Mouse (Mus musculus) heart, embryonic 15.5 days (tissue): Measurements from ENCODE around the gene Zdhhc12. TPM values are rescaled to one million over a fixed set of nuclear protein-coding genes. Genes with fewer than 3 reads are reported as not detected.
A peak's percentile ranks its signal among the peaks of the same experiment; 100 is the strongest.

Experiments
- ATAC-seq: fragments of 200-750 bp; cut with Nextera tagmentation; replicated peaks from 2 replicates; pipeline ENCODE4 v1.8.0; 2017; ENCODE audit warnings: low read depth, moderate TSS enrichment; ENCODE audit not compliant: insufficient number of reproducible peaks, insufficient read depth, low FRiP score
- H3K27ac ChIP-seq: fragments of 300-500 bp; sonication (generic); 2 replicates; pipeline ENCODE4 v1.5.1; 2015; ENCODE audit warnings: mild to moderate bottlenecking, inconsistent platforms
- H3K27me3 ChIP-seq: fragments of 300-500 bp; sonication (generic); 2 replicates; pipeline ENCODE4 v1.6.1; 2015; ENCODE audit warnings: inconsistent platforms
- H3K36me3 ChIP-seq: fragments of 300-500 bp; sonication (generic); 2 replicates; pipeline ENCODE4 v1.6.1; 2015; ENCODE audit warnings: mild to moderate bottlenecking, inconsistent platforms
- H3K4me1 ChIP-seq: fragments of 300-500 bp; sonication (generic); replicated peaks from 2 replicates; pipeline ENCODE4 v1.6.1; 2015; ENCODE audit warnings: inconsistent platforms
- H3K4me2 ChIP-seq: fragments of 300-500 bp; sonication (generic); 2 replicates; pipeline ENCODE4 v1.6.1; 2015; ENCODE audit warnings: inconsistent platforms, mild to moderate bottlenecking, moderate library complexity
- H3K4me3 ChIP-seq: fragments of 300-500 bp; sonication (generic); 2 replicates; pipeline ENCODE4 v1.5.1; 2015; ENCODE audit warnings: mild to moderate bottlenecking, inconsistent platforms
- H3K9ac ChIP-seq: fragments of 300-500 bp; sonication (generic); 2 replicates; pipeline ENCODE4 v1.6.1; 2015; ENCODE audit warnings: mild to moderate bottlenecking, inconsistent platforms
- H3K9me3 ChIP-seq: fragments of 300-500 bp; sonication (generic); replicated peaks from 2 replicates; pipeline ENCODE4 v1.6.1; 2016; ENCODE audit warnings: inconsistent platforms
- WGBS: fragments of 180-500 bp; shearing (Covaris S2); methylation state at CpG from one replicate; pipeline ENCODE4 v1.1.7; 2015; ENCODE audit warnings: mixed read lengths; 5-methylcytosine and 5-hydroxymethylcytosine counted together
- polyA plus RNA-seq: library from polyadenylated mRNA; unstranded; fragments of >200 nt; fragmentation: Nextera tagmentation; extraction: Ambion mirVana; gene quantifications from 2 replicates; pipeline ENCODE4 v1.2.1, GENCODE M21; 2015

Gene Zdhhc12
- polyA plus RNA-seq, 1 experiment from 2014 or later, result 25.8 TPM

DNA sequence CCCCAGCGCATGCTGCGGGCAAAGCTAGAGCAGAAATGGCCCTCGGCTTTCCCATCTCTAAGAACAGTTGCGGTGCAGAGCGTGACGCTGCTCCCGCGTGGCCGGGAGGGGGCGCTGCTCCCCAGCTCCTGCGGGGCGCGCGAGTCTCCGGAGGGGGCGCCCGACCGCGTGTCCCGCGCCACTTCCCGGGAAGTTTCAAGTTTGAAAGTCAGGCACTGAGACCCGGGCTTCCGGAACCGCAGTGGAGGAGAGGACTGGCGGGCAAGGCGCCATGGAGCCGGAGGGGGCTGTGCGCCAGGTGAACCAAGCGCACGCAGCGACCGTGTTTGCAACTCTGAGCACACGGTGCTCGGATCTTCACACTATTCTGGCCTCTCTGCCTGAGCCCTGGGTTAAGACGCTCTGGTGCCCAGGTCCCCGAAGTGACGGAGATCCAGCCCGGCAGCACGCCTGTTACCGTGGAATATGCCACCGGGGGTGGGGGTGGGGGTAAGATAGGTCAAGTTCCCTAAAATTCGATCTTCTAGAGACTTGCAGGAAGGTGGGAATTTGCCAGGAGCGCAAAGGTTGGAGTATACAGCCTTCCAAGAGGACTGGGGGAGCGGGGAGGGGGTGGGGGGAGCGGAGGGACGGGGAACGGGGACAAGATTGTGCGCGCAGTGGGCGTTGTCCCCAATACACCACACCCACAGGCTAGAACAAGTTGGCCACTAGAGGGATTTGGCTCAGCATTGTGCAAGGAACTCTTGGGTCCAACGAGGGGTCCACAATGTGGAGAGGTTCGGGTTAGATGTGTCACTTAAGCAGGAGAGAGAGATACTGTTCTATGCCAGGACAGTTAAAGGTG is 15.7 kb downstream of the Zdhhc12 start, which contains the start of gene Pkn3:
Pkn3 (plus strand) TSS at position 183 of the 847 bp plus-strand sequence.
- Histone ChIP-seq H3K4me3 (peak within 1 kb of the TSS; percentile 66), H3K36me3 (0 out of 2 replicates have a peak, but pooled peaks cover 12% of the 10 kb centered on the region)
- 1% methylated on average over 53 of the region's 53 CpGs for WGBS

GRCm38 (mm10) chr2:30076959-30077358 is 16.5 kb downstream of the Zdhhc12 start:
- peaks cover 12% of the 10 kb centered on the region for H3K4me1 ChIP-seq
- peak overlapping the region; percentile 20; the same call in 1 of the 2 replicates for H3K27ac ChIP-seq
- H3K27me3 ChIP-seq, result no peaks in the 10 kb centered on the region
- H3K4me3 ChIP-seq, result peak overlapping the region; percentile 66
- H3K9ac ChIP-seq, result peak overlapping the region; percentile 69; the same call in 1 of the 2 replicates
- 65% methylated on average over 6 of the region's 6 CpGs for WGBS
- H3K4me2 ChIP-seq, result peak overlapping the region; percentile 97
- H3K9me3 ChIP-seq, result no peaks in the 10 kb centered on the region
- H3K36me3 ChIP-seq, result 0 out of 2 replicates have a peak, but pooled peaks cover 17% of the 10 kb centered on the region
- ATAC-seq, result no peak

More for the DNA sequence above, 15.7 kb downstream of the Zdhhc12 start, which contains the start of gene Pkn3:
- H3K9me3 ChIP-seq, result no peaks in the 10 kb centered on the region
- H3K27ac ChIP-seq, result peak within 1 kb of the TSS; percentile 87
- ATAC-seq, result peak; percentile 82
- peak within 1 kb of the TSS; percentile 69 for H3K9ac ChIP-seq
- no peaks in the 10 kb centered on the region for H3K27me3 ChIP-seq
- H3K4me1 ChIP-seq, result peaks cover 12% of the 10 kb centered on the region
- H3K4me2 ChIP-seq, result peak within 1 kb of the TSS; percentile 97

GRCm38 (mm10) chr2:30076439-30076838 is 17.0 kb downstream of the Zdhhc12 start:
- Histone ChIP-seq H3K36me3 (0 out of 2 replicates have a peak, but pooled peaks cover 20% of the 10 kb centered on the region), H3K4me1 (peaks cover 12% of the 10 kb centered on the region), H3K4me3 (no peak overlapping the region), H3K9ac (no peak overlapping the region), H3K27ac (no peak overlapping the region), H3K27me3 (no peaks in the 10 kb centered on the region), H3K9me3 (no peaks in the 10 kb centered on the region), H3K4me2 (no peak overlapping the region)
- no peak for ATAC-seq
- WGBS, result 89% methylated on average over 9 of the region's 9 CpGs

GRCm38 (mm10) chr2:30075625-30076024 is 17.8 kb downstream of the Zdhhc12 start:
- ATAC-seq, result no peak
- H3K27me3 ChIP-seq, result no peaks in the 10 kb centered on the region
- H3K4me3 ChIP-seq, result no peak overlapping the region
- H3K4me1 ChIP-seq, result peaks cover 12% of the 10 kb centered on the region
- H3K36me3 ChIP-seq, result peaks cover 21% of the 10 kb centered on the region
- no peak overlapping the region for H3K27ac ChIP-seq
- H3K9me3 ChIP-seq, result no peaks in the 10 kb centered on the region
- no peak overlapping the region for H3K4me2 ChIP-seq
- H3K9ac ChIP-seq, result no peak overlapping the region
- WGBS, result 66% methylated on average over 3 of the region's 3 CpGs

DNA sequence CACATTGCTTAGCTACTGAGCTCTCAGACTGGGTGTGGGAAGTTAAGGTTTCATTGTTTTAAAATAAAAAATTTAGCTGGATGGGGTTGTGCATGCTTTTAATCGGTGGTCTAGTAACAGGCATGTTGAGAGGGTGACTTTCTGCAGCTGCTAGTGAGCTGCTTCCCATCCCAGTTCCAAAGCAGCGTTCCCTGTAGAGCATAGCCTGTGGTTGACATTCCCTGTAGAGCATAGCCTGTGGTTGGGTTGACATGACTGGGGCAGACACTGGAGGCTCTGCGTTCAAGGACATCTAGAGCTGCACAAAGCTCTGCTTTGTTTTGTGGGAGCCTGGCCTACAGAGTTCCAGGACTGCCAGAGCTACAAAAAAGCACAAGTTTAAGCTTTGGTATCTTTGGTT is 20.2 kb downstream of the Zdhhc12 start:
- no peak overlapping the region for H3K27ac ChIP-seq
- ATAC-seq, result no peak
- 75% methylated on average over 3 of the region's 3 CpGs for WGBS

DNA sequence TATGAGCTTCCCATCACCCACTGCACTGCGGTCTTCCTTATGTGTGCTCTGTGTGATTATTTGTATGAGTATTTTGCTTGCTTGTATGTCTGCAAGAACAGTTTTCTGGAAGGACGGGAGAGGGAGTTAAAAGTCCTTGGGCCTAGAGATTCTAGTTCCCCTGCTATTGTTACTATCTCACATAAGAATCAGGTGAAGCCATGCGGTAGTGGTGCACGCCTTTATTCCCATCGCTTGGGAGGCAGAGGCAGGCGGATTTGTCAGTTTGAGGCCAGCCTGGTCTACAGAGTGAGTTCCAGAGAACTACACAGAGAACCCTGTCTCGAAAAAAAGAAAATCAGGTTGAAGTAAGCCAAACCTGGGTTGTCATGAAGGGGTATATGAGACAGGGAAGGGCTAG is 20.6 kb downstream of the Zdhhc12 start:
- H3K27ac ChIP-seq, result no peak overlapping the region
- H3K4me2 ChIP-seq, result no peak overlapping the region
- ATAC-seq, result no peak
- H3K9me3 ChIP-seq, result no peaks in the 10 kb centered on the region
- H3K4me3 ChIP-seq, result no peak overlapping the region
- H3K36me3 ChIP-seq, result peaks cover 48% of the 10 kb centered on the region
- WGBS, result 72% methylated on average over 7 of the region's 7 CpGs
- no peak overlapping the region for H3K9ac ChIP-seq
- H3K4me1 ChIP-seq, result peaks cover 13% of the 10 kb centered on the region
- H3K27me3 ChIP-seq, result no peaks in the 10 kb centered on the region

More for the DNA sequence above, 20.2 kb downstream of the Zdhhc12 start:
- no peak overlapping the region for H3K4me3 ChIP-seq
- peaks cover 44% of the 10 kb centered on the region for H3K36me3 ChIP-seq
- H3K4me2 ChIP-seq, result no peak overlapping the region
- no peaks in the 10 kb centered on the region for H3K27me3 ChIP-seq
- H3K9ac ChIP-seq, result no peak overlapping the region; the same call in 1 of the 2 replicates
- peaks cover 12% of the 10 kb centered on the region for H3K4me1 ChIP-seq
- no peaks in the 10 kb centered on the region for H3K9me3 ChIP-seq

- Histone ChIP-seq H3K4me1 (peaks cover 36% of the 10 kb centered on the region), H3K9me3 (no peaks in the 10 kb centered on the region), H3K9ac (peak overlapping the region; percentile 95), H3K27me3 (no peaks in the 10 kb centered on the region), H3K27ac (no peak overlapping the region), H3K4me2 (peak overlapping the region; percentile 71), H3K36me3 (peaks cover 39% of the 10 kb centered on the region), H3K4me3 (peak overlapping the region; percentile 100)
- no peak for ATAC-seq
- 30% methylated on average over 7 of the region's 7 CpGs for WGBS
These were observed 25.5 kb downstream of the Zdhhc12 start for GRCm38 (mm10) chr2:30067962-30068361.

DNA sequence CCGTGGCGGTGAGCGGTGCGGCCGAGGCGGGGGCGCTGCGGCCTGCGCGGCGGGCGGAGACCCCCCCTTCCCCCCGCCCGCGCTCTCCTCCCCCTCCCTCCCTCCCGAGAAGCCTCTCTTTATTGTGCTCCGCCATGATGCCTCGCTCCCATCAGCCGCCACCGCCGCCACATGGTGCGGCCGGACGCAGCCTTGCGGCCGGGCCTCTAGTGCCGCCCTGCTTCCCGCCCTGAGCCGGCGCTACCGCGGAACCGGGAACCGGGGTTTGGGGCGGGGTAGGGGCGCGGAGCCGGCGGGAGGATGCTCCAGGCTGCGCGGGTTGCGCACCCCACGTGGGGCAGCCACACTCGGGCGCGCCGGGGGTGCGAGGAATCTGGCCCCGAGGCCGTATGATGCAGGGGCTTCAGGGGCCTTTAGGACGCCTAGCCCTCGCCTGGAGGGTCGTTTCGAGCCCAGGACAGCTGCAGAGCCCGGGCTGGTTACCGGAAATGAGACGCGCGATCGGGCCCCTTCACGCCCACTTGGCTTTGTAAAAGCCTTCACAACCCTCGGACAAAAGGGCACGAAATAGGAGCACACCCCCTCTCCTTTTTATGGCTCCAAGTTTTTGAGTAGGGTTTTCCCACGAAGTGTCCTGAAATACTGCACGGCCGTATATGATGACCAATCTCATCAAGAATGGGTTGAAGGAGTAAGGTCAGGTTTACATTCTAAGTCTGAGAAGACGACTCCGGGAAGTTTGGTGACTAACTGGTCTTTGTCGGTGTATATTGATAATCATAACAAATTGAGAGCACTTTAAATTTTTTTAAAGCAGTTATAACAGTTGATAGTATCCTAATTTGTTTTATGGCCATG is 26.2 kb downstream of the Zdhhc12 start:
- ATAC-seq, result peak; percentile 19
- under 1% methylated on average over 52 of the region's 69 CpGs for WGBS

GRCm38 (mm10) chr2:30066046-30066901 is 27.2 kb downstream of the Zdhhc12 start:
- Histone ChIP-seq H3K4me2 (peak overlapping the region; percentile 75), H3K9me3 (no peaks in the 10 kb centered on the region), H3K4me1 (peaks cover 42% of the 10 kb centered on the region), H3K27me3 (no peaks in the 10 kb centered on the region), H3K36me3 (peaks cover 29% of the 10 kb centered on the region), H3K9ac (peak overlapping the region; percentile 95), H3K27ac (peak overlapping the region; percentile 99), H3K4me3 (peak overlapping the region; percentile 100)
- WGBS, result under 1% methylated on average over 52 of the region's 101 CpGs
- ATAC-seq, result peak; percentile 94

More for the DNA sequence above, 26.2 kb downstream of the Zdhhc12 start:
- H3K4me3 ChIP-seq, result peak overlapping the region; percentile 100
- no peaks in the 10 kb centered on the region for H3K27me3 ChIP-seq
- peak overlapping the region; percentile 99 for H3K27ac ChIP-seq
- H3K9me3 ChIP-seq, result no peaks in the 10 kb centered on the region
- H3K9ac ChIP-seq, result peak overlapping the region; percentile 95
- H3K36me3 ChIP-seq, result peaks cover 33% of the 10 kb centered on the region
- H3K4me2 ChIP-seq, result peak overlapping the region; percentile 71
- H3K4me1 ChIP-seq, result peaks cover 38% of the 10 kb centered on the region

- Histone ChIP-seq H3K4me2 (peak overlapping the region; percentile 91), H3K27ac (0 out of 2 replicates have a peak overlapping the region, but pooled peaks have one; percentile 96), H3K27me3 (no peaks in the 10 kb centered on the region), H3K4me1 (peaks cover 45% of the 10 kb centered on the region), H3K9me3 (no peaks in the 10 kb centered on the region), H3K36me3 (peaks cover 15% of the 10 kb centered on the region), H3K9ac (peak overlapping the region; percentile 22; the same call in 1 of the 2 replicates), H3K4me3 (peak overlapping the region; percentile 69)
- WGBS, result 48% methylated on average over 3 of the region's 3 CpGs
- ATAC-seq, result no peak
These were observed 29.1 kb downstream of the Zdhhc12 start for GRCm38 (mm10) chr2:30064298-30064697.
